Mouse (Mus musculus) heart, embryonic 13.5 days (tissue): ENCODE measurements around the gene Tjp3. TPM values are rescaled to one million over a fixed set of nuclear protein-coding genes. Genes with fewer than 3 reads are reported as not detected.

Experiments used
- ATAC-seq: fragments of 200-750 bp; cut with Nextera tagmentation; 2 replicates; pipeline ENCODE4 v1.8.0; 2017; ENCODE audit warnings: moderate TSS enrichment; ENCODE audit not compliant: insufficient number of reproducible peaks, low FRiP score, low TSS enrichment; ENCODE audit errors: extremely low read depth
- H3K27ac ChIP-seq: fragments of 300-500 bp; sonication (generic); replicated peaks from 2 replicates; pipeline ENCODE4 v1.5.1; 2015; ENCODE audit warnings: moderate library complexity, mild to moderate bottlenecking, inconsistent platforms
- H3K27me3 ChIP-seq: fragments of 300-500 bp; sonication (generic); replicated peaks from 2 replicates; pipeline ENCODE4 v1.6.1; 2015; ENCODE audit warnings: mild to moderate bottlenecking, inconsistent platforms
- H3K36me3 ChIP-seq: fragments of 300-500 bp; sonication (generic); 2 replicates; pipeline ENCODE4 v1.6.1; 2015; ENCODE audit warnings: mild to moderate bottlenecking, inconsistent platforms
- H3K4me1 ChIP-seq: fragments of 300-500 bp; sonication (generic); 2 replicates; pipeline ENCODE4 v1.6.1; 2015; ENCODE audit warnings: inconsistent platforms
- H3K4me2 ChIP-seq: fragments of 300-500 bp; sonication (generic); 2 replicates; pipeline ENCODE4 v1.6.1; 2015; ENCODE audit warnings: inconsistent platforms, mild to moderate bottlenecking, moderate library complexity
- H3K4me3 ChIP-seq: fragments of 300-500 bp; sonication (generic); 2 replicates; pipeline ENCODE4 v1.5.1; 2015; ENCODE audit warnings: moderate library complexity, mild to moderate bottlenecking, inconsistent platforms
- H3K9ac ChIP-seq: fragments of 300-500 bp; sonication (generic); 2 replicates; pipeline ENCODE4 v1.6.1; 2015; ENCODE audit warnings: inconsistent platforms, mild to moderate bottlenecking, moderate library complexity
- H3K9me3 ChIP-seq: fragments of 300-500 bp; sonication (generic); 2 replicates; pipeline ENCODE4 v1.6.1; 2016; ENCODE audit warnings: inconsistent platforms
- WGBS: fragments of 180-500 bp; shearing (Covaris S2); methylation state at CpG from one replicate; pipeline ENCODE4 v1.1.7; 2015; ENCODE audit warnings: mixed read lengths; 5-methylcytosine and 5-hydroxymethylcytosine counted together
- polyA plus RNA-seq: library from polyadenylated mRNA; unstranded; fragments of >200 nt; fragmentation: Nextera tagmentation; extraction: Ambion mirVana; gene quantifications from 2 replicates; pipeline ENCODE4 v1.2.1, GENCODE M21; 2015

Gene Tjp3
- polyA plus RNA-seq, 1 experiment from 2014 or later, result 2.2 TPM

DNA sequence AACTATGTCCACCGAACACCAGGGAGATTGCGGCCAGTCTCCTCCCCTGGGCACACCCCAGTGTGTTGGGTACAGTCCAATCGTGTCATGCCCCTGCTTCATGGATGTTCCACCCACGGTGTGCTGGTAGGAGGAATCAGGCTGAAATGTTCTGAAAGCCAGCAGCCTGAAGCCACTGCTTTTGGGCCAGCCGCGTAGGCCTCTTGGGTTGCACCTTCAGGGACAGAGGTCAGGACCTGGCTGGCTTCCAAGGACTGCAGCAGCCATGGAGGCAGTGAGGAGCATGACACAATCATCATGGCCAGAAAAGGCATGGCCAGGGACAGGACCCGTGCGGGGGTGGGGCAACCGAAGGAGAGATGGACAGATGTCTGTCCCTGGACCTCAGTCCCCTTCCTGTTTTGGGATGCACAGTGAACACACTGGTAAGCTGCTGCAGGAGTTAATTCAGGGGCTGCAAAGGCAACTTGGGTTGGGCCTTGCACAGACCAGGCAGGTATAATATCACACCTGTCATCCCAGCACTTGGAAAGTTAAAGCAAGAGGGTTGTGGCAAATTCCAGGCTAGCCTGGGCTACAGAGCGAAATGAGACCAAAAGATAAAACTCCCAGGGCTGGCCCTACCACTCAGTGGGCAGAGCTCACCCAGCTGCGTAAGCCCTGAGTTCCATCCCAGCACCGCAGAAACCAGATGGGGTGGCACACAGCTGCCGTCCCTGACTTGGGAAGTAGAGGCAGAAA, 27.4 kb upstream of the Tjp3 start:
- H3K4me1 ChIP-seq, result peaks cover 52% of the 10 kb centered on the region

GRCm38 (mm10) chr10:81317273-81317672, 25.9 kb upstream of the Tjp3 start:
- peak overlapping the region; percentile 64 for H3K4me2 ChIP-seq
- no peaks in the 10 kb centered on the region for H3K27me3 ChIP-seq
- H3K4me3 ChIP-seq, result peak overlapping the region; percentile 34
- peaks cover 47% of the 10 kb centered on the region for H3K4me1 ChIP-seq
- H3K9me3 ChIP-seq, result no peaks in the 10 kb centered on the region
- 11% methylated on average over 20 of the region's 20 CpGs for WGBS
- ATAC-seq, result no peak
- no peak overlapping the region; the same call in 1 of the 2 replicates for H3K27ac ChIP-seq
- H3K9ac ChIP-seq, result peak overlapping the region; percentile 76
- H3K36me3 ChIP-seq, result peaks cover 58% of the 10 kb centered on the region

More for the DNA sequence above, 27.4 kb upstream of the Tjp3 start:
- Histone ChIP-seq H3K4me3 (peak overlapping the region; percentile 99), H3K9ac (peak overlapping the region; percentile 82), H3K4me2 (peak overlapping the region; percentile 94), H3K27me3 (no peaks in the 10 kb centered on the region), H3K9me3 (no peaks in the 10 kb centered on the region), H3K36me3 (peaks cover 58% of the 10 kb centered on the region), H3K27ac (peak overlapping the region; percentile 89; the same call in 1 of the 2 replicates)
- 87% methylated on average over 13 of the region's 13 CpGs for WGBS
- no peak for ATAC-seq

DNA sequence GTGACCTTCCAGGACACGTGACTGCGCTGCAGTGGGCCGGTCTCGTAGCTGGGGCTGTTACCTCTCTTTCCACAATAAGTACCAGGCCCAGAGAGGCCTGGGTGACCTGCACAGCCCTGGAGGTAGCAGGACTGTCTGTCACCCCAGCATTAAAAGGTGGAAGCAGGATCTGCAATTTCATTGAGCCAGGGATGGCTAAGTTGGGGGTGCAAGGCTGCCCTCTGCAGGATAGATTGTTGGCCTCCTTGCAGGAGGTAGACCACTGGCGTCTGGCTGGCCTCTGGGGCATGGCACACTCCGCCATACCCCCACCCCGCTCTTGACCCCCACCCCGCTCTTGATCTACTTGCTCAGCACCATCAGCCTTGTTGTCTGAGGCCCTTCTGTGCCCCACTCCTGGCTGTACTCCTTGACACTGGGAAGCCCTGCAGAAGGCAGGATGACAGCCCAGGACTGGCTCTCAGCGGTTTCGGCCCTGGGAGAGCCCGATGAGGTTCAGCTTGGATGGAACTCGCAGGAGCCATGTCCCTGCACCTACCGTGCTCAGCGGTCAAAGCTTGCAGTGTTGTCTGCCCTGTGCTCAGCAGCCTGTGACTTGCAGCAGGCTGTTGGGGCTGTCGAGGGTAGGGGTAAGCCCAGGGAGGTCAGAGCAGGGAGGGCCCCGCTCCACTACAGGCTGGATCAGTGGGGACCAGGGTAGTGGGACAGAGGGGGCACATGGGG, 25.1 kb upstream of the Tjp3 start:
- WGBS, result 40% methylated on average over 16 of the region's 16 CpGs
- Histone ChIP-seq H3K4me2 (peak overlapping the region; percentile 64), H3K36me3 (peaks cover 64% of the 10 kb centered on the region), H3K4me1 (peaks cover 40% of the 10 kb centered on the region), H3K9me3 (no peaks in the 10 kb centered on the region), H3K27me3 (no peaks in the 10 kb centered on the region), H3K9ac (peak overlapping the region; percentile 76), H3K27ac (0 out of 2 replicates have a peak overlapping the region, but pooled peaks have one; percentile 29), H3K4me3 (peak overlapping the region; percentile 34)
- ATAC-seq, result no peak

DNA sequence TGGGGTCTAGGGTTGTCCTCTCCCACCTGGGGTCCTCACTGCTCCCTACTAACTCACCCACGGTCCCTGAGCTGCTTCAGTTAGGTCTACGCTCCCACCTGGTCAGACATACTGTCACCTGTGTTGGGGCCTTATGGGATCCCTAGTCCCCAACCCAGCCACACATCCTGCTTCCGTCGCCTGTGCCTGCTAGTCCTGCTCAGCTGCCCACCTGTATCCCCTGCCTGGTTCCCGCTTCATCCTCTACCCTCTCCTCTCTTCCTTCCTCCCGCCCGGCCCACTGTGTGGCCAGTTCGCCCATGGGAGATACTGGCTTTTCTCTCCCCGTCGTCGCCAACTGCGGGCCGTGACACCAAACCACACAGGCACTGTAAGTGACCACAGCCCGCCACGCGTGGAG, 24.2 kb upstream of the Tjp3 start:
- no peaks in the 10 kb centered on the region for H3K27me3 ChIP-seq
- H3K9me3 ChIP-seq, result no peaks in the 10 kb centered on the region
- no peak overlapping the region for H3K4me2 ChIP-seq
- peaks cover 39% of the 10 kb centered on the region for H3K4me1 ChIP-seq
- H3K27ac ChIP-seq, result no peak overlapping the region
- no peak for ATAC-seq
- no peak overlapping the region for H3K9ac ChIP-seq
- H3K36me3 ChIP-seq, result peaks cover 73% of the 10 kb centered on the region
- WGBS, result 87% methylated on average over 16 of the region's 16 CpGs
- no peak overlapping the region for H3K4me3 ChIP-seq

DNA sequence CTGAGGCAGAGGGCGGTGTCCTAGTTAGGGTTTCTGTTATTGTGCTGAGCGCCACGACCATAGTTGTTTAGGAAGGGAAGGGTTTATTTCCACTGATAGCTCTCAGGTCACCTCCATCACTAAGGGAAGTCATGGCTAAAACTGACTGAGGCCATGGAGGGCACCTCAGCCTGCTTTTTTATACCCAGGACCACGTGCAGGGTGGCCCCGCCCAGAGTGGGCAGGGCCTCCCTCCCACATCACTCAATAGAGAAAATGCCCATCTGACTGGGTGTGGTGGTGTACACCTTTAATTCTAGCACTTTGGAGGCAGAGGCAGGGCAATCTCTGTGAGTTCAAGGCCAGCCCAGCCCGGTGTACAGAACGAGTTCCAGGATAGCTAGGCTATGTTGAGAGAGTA, 22.8 kb upstream of the Tjp3 start:
- H3K9me3 ChIP-seq, result no peaks in the 10 kb centered on the region
- H3K4me1 ChIP-seq, result peaks cover 32% of the 10 kb centered on the region
- no peak overlapping the region for H3K4me2 ChIP-seq
- H3K4me3 ChIP-seq, result no peak overlapping the region
- ATAC-seq, result no peak
- no peak overlapping the region for H3K27ac ChIP-seq
- H3K27me3 ChIP-seq, result no peaks in the 10 kb centered on the region
- peaks cover 87% of the 10 kb centered on the region for H3K36me3 ChIP-seq
- WGBS, result 81% methylated on average over 7 of the region's 7 CpGs
- no peak overlapping the region for H3K9ac ChIP-seq

- Histone ChIP-seq H3K9me3 (no peaks in the 10 kb centered on the region), H3K36me3 (peaks cover 90% of the 10 kb centered on the region), H3K27ac (no peak overlapping the region), H3K27me3 (no peaks in the 10 kb centered on the region), H3K9ac (no peak overlapping the region), H3K4me1 (peaks cover 25% of the 10 kb centered on the region), H3K4me2 (no peak overlapping the region), H3K4me3 (no peak overlapping the region)
- 93% methylated on average over 13 of the region's 13 CpGs for WGBS
- no peak for ATAC-seq
Observed at GRCm38 (mm10) chr10:81313581-81313980, 22.2 kb upstream of the Tjp3 start.

DNA sequence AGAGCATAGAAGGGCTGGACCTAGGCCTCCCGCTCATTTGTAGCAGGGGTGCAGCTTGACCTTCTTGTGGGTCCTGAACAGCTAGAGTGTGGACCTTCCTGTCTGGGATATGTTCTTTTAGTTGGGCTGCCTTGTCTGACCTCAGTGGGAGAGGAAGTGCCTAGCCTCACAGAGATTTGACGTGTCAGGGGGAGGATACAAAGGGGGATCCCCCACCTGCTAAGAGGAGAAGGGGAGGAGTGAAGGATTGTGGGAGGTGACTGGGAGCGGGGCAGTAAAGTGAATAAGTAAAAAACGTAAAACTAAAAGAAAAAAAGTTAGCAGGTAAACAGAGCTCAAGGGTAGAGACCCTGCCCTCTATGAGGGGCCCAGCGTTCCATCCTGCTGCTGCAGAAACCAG, 18.2 kb upstream of the Tjp3 start:
- H3K36me3 ChIP-seq, result peaks cover 91% of the 10 kb centered on the region
- H3K9ac ChIP-seq, result no peak overlapping the region
- peaks cover 6% of the 10 kb centered on the region for H3K4me1 ChIP-seq
- H3K4me3 ChIP-seq, result no peak overlapping the region
- no peak for ATAC-seq
- no peaks in the 10 kb centered on the region for H3K27me3 ChIP-seq
- H3K4me2 ChIP-seq, result no peak overlapping the region
- H3K9me3 ChIP-seq, result no peaks in the 10 kb centered on the region
- WGBS, result 89% methylated on average over 5 of the region's 5 CpGs
- no peak overlapping the region for H3K27ac ChIP-seq

DNA sequence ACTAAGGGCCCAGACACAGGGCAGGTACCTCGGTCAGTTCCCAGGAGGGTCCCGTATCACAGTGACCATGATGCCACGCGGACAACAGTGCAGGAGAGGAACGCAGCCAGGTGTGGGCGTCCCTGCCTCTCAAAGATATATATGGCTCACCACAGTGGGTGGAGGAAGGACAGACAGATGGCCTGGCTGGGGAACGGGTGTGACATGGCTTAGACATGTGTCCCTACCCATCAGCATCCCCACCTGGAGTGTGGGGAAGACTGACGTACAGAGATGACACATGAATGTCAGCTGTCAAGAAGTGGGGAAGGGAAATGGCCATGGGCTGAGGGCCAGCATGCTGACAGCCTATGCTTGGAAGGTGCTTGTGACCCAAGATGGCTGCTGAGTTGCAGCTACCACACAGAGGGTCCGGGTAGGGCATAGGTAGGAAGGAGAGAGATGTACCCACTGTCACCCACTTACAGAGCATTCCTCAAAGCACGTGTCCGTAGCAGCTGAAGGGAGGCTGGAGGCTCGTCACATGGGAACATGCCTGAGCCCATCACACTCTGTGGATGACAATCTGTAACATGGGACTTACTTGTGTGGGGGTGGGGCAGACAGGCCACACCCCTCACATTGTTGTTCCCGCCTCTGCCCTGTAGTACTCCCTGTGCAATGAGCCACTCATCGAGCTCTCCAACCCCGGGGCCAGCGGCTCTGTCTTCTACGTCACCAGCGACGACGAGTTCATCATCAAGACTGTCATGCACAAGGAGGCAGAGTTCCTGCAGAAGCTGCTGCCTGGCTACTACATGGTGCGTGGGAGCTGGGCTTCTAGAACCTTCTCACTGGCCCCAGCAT, 15.7 kb upstream of the Tjp3 start:
- peaks cover 66% of the 10 kb centered on the region for H3K36me3 ChIP-seq
- no peak overlapping the region for H3K9ac ChIP-seq
- no peaks in the 10 kb centered on the region for H3K9me3 ChIP-seq
- no peaks in the 10 kb centered on the region for H3K27me3 ChIP-seq
- H3K27ac ChIP-seq, result no peak overlapping the region
- 90% methylated on average over 21 of the region's 21 CpGs for WGBS
- H3K4me2 ChIP-seq, result no peak overlapping the region
- peaks cover 32% of the 10 kb centered on the region for H3K4me1 ChIP-seq
- ATAC-seq, result no peak
- no peak overlapping the region for H3K4me3 ChIP-seq

GRCm38 (mm10) chr10:81306173-81306668, 14.8 kb upstream of the Tjp3 start:
- no peak overlapping the region for H3K4me3 ChIP-seq
- no peaks in the 10 kb centered on the region for H3K27me3 ChIP-seq
- WGBS, result 94% methylated on average over 12 of the region's 12 CpGs
- H3K27ac ChIP-seq, result no peak overlapping the region
- H3K9ac ChIP-seq, result no peak overlapping the region
- H3K4me2 ChIP-seq, result no peak overlapping the region
- peaks cover 57% of the 10 kb centered on the region for H3K36me3 ChIP-seq
- no peak for ATAC-seq
- H3K4me1 ChIP-seq, result peaks cover 40% of the 10 kb centered on the region
- no peaks in the 10 kb centered on the region for H3K9me3 ChIP-seq

DNA sequence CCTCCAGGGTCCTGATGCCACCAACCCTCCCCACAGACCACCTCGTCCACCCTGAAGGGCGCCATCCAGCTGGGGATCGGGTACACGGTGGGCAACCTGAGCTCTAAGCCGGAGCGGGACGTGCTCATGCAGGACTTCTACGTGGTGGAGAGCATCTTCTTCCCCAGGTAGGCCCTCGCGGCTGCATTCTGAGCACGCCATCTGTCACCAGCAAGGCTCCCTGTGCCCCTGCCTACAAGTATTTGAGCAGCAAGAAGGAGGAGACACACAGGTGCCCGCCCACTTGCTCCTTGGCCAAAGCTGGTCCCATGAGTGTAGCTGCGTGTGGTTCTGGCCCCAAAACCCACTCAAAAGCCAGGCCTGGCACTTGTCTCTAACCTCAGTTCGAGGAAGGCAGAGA, 14.3 kb upstream of the Tjp3 start:
- 90% methylated on average over 14 of the region's 14 CpGs for WGBS
- Histone ChIP-seq H3K27ac (no peak overlapping the region), H3K27me3 (no peaks in the 10 kb centered on the region), H3K9ac (no peak overlapping the region), H3K4me2 (no peak overlapping the region), H3K4me1 (peaks cover 46% of the 10 kb centered on the region), H3K4me3 (no peak overlapping the region), H3K36me3 (peaks cover 52% of the 10 kb centered on the region), H3K9me3 (no peaks in the 10 kb centered on the region)
- ATAC-seq, result no peak
